Mouse (Mus musculus) gastrocnemius, adult 8-10 months (tissue): ENCODE measurements around the gene Cd164. TPM values are rescaled to one million over a fixed set of nuclear protein-coding genes. Genes with fewer than 3 reads are reported as not detected.

ENCODE experiments used
- DNase-seq, 2 experiments: peaks; one replicate each; pipeline ENCODE4 v3.0.0; 2022; ENCODE audit warnings: low spot score in 2 of 2
- total RNA-seq, 4 experiments: library from RNA; stranded (reverse); gene quantifications; 2 replicates each; pipeline ENCODE4 v1.2.4; 2022

The Cd164 gene
- total RNA-seq = 100 to 1,000 TPM; 129 to 163 (median 141) TPM

DNA sequence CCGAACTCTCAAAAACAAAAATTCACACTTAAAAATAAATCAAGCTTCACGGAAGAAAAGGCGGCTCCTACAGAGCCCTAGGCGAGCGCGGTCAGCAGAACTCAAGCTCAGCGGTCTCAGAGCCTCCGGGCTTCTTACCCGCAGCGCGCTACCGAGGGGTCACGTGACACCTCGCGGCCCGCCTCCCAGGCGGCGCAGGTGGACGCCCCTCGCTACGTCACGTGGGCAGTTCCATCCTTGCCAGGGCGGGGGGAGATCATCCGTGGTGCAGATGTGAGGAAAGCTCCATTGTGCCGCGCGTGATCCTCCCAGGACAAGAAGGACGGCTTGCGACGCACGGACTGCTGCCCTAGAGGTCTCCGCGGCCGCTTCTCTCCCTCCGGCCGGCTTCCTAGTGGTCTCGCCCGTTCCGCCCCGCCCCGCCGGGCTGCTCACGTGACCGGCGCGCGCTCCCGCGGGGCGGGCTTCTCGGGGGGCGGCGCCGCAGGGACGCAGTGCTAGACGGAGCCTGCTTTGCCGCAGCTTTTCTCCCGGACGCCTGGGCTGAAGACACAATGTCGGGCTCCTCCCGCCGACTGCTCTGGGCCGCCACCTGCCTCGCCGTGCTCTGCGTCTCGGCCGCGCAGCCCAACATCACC, at the start of gene Cd164:
Cd164 (plus strand) TSS at position 434 of the 638 bp plus-strand sequence.
- peak; percentile 81 to 87 for DNase-seq

DNA sequence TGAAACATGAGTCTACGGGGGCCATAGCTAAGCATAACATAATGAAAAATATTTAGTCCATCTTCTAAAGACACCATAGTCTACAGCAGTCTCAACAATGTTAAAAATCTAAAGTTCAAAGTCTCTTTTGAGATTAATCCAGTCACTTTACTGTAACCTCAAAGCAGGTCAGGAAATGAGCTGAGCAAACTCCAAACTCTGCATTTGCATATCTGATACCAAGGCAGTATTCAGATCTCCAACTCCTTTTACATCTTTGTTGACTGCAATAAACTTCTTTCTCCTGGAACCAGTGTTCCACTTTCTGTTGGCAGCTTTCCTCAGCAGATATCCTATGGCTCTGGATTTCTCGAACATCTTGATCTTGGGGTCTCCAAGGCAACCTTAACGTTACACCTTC, 48.5 kb upstream of the Cd164 start:
- DNase-seq = no peak

DNA sequence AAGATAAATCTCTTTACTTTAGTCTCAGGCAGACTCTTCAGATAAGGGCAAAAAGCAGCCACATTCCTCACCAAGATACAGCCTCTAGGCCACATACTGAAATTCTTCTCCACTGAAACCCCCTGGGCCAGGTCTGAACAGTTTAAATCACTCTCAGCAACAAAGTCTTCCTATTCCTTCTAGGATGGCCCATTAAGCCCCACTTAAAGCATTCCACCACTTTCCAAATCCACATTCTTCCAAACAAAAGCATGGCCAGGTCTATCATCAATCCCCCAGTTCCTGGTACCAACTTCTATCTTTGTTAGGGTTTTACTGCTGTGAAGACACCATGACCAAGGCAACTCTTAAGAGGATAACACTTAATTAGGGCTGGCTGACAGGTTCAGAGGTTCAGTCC, 46.7 kb upstream of the Cd164 start:
- DNase-seq = no peak

DNA sequence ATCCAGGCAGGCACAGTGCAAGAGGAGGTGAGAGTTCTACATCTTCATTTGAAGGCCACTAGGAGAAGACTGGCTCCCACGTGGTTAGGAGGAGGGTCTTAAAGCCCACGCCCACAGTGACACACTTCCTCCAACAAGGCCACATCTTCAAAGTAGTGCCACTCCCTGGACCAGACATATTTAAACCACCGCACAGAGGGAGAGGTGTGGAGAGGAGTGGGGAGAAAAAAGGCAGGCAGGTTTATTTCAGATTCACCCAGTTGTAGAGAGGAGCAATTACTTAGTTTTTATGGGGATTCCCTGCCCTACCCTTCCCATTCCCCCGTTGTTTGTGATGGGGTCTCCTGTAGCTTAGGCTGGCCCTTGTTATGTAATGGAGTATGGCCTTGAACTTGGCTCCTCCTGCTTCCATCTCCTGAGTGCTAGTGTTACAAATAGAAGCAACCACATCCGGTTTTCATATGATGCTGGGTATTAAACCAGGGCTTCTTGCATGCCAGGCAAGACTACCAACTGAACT, 46.2 kb upstream of the Cd164 start:
- DNase-seq = no peak

DNA sequence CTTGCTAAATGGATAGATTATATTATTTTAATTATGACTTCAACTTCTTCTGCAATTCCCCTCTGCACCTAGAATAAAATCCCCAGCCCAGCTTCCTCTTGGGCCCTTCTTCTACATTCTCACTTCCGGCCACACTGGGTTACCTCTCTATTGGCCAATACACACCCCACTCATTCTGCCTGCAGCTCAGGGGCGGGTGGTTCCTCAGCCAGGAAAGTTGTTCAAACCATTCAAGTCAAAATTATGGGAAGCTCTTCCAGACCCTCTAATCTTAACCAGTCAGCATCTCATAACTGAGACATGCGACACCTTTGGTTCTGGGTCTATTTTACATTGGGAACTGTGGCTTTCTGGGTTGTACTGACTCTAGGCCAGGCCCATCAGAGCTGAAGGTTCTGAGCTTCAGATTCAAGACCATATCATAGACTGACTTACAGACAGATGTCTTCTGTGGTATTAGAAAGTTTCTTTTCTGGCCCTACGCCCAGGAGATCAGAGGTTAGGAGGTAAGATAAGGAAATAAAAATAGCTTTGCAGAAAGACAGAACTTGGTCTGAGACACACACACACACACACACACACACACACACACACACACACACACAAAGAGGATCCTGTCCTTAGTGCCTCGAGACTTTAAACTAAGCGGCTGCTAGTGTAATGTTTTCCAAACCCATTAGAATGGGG, 45.3 kb upstream of the Cd164 start:
- no peak for DNase-seq

DNA sequence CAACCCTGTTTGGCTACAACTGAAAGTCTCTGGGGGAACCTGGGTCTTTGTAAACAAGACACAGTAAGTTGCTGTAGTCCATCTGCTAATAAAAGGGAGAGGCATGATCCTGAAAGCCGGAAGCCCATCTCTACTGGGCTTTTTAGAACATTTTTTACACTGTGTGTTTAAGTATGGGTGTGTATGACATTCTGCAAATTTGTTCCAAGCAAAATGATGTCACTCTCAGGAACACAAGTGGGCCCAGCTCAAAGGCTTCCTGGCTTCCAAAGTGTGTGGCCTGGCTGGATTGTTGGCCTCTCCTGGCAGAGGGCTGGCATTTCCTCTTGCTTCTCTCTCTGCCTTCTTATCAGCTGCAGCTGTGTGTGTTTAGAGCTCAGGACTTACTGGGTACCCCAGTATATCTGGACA, 44.2 kb upstream of the Cd164 start:
- DNase-seq = no peak

DNA sequence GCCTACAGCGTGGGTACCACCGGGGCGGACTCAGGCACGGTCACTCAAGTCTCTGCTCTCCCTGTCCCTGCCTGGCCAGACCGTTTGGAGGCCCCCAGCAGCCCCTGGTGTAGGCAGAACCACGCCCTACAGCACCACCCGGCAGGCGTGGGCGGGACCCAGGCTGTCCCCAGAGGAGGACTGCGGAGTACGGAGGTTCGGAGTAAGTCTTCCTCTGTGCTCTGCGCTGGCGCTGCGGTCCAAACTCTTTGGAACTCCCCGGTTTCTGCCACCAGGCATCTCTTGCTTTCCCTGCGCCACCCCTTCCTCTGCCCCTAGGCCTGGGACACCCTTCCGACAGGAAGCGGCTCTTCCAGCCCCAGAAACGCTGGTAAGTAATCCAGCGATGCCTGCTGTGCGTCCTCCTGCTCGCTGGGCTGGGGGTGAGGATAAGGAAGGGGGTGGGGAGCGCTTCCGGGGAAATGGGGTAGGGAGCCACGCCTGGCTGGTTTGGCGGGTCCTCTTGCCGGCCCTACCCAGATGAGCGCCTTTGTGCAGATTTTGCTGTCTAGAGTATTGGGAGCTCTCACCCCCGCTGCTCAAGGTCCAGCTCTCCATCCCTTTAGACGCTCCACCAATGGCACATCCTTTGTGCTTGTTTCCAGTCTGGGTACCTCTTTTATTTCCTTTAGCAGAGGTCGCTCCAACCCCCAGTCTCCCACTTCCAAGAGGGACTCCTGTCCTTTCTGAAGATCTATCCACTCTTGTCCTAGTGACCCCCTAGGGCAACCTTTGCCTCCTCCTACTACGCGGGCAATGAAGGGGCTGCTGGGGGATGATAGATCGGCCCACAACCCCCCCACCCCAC, 42.8 kb upstream of the Cd164 start, which contains the start of gene Mical1:
Mical1 (plus strand) TSS at position 144 of the 847 bp plus-strand sequence.
- DNase-seq = peak; percentile 50 to 55

DNA sequence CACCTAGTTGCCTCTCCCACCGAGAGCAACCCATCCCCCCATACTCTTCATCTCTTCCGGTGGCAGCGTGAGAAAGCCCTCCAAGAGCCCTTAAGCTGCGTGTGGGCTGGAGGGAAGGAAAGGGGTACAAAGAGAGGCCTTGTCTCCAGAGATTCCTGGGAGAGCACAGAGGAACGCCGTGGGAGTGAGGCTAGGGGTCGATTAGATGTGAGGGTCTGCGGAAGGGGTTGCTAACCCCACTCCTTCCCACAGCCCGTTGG, 42.3 kb upstream of the Cd164 start:
- DNase-seq = no peak

DNA sequence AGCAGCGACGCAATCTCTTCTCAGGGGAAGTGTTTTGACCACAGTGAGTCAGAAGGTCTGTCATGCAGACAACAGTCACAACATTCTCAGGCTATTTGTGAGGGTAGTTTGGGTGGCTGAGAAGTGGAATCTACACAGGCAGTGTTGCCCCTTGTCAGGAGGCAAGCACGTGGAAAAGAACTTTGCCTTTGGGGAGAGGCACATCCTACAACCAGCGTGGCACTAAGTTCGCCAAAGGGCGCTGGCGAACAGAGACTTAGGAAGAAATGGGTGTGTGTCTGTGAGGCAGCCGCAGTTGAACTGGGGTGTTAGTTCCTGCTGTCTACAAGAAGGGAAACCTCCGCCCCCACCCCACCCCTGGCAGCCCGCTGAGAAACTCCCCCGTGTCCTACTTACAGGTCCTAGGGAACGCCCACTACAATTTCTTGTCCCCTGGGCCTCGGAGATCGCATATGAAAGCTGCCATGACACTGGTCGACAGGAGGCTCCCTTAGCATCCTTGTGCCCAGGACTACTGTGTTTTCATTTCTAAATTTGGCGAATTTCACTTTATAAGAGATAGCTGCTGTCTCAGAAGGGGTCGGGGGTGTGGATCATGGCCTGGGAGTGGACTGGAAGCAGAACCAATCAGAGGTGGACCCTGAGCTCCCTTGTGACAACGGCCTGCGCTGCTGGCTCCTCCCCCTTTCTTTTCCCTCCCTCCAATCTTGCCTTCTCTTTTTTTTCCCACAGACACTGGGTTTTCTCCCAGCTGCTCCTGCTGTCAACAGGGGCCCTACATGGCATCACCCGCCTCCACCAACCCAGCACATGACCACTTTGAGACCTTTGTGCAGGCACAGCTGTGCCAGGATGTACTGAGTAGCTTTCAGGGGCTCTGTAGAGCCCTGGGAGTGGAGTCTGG, 41.7 kb upstream of the Cd164 start:
- peak; percentile 65 to 73 for DNase-seq

DNA sequence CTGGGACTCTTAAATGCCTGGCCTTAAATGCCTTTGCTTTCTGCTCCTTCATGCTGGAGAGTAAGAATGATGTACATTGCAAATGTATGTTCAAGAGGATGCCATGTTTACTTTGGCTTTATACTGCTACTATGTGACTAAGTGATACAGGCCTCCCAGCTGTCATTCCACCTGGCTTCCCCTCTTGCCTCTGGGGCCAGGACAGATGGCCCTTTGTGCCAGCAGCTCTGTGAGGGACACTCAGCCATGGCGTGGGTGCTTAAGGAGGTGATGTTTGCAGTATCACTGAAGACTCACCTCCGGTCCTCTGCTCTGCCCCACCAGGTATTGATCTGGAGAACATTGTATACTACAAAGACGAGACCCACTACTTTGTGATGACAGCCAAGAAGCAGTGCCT, 39.3 kb upstream of the Cd164 start:
- no peak for DNase-seq

DNA sequence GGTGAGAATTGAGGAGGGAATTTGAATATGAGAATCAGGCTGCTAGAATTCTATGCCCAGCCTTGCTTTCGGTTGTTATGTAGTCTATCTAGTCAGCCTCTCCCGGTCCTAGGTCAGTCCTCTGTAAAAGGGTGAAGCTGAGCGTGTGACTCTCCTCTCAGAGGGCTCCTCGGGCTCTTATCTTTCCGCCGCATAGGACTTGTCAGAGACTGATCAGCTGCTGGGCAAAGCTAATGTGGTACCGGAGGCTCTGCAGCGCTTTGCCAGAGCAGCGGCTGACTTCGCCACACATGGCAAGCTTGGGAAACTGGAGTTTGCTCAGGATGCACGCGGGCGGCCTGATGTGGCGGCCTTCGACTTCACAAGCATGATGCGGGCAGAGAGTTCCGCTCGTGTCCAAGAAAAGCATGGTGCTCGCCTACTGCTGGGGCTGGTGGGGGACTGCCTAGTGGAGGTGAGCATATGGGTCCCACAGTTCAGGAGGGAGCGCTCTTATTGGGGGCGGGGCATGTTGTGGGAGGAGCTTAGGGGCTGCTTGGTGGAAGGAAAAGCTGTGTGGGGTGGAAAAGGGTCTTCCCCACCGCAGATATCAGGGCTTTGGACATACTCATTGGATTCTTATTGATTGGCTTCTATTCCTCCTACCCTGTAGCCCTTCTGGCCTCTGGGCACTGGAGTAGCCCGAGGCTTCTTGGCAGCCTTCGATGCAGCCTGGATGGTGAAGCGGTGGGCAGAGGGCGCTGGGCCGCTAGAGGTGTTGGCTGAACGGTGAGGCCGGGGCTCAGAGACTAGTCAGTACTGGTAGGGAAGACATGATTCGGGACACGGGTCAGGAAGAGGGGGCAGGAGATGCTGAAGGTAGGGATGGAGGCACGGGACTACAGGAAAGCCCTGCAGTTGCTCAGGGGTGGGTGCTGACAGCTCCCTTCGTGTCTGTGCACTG, 38.0 kb upstream of the Cd164 start:
- no peak for DNase-seq

DNA sequence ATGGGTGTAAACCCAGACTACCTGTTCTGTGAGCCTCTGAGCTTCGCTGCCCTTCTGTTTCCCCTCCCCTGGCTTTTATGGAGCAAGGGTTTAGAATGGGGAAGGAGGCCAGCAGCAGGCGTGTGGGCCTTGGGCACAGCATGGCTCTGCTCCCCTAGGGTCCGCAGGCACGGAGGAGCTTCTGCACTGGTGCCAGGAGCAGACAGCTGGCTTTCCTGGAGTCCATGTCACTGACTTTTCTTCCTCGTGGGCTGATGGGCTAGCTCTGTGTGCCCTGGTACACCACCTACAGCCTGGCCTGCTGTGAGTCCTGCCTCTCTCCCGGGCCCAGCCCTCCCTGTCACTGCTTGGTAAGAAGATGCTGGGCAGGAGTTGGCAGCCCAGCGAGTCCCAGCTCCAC, 36.8 kb upstream of the Cd164 start:
- DNase-seq = no peak

DNA sequence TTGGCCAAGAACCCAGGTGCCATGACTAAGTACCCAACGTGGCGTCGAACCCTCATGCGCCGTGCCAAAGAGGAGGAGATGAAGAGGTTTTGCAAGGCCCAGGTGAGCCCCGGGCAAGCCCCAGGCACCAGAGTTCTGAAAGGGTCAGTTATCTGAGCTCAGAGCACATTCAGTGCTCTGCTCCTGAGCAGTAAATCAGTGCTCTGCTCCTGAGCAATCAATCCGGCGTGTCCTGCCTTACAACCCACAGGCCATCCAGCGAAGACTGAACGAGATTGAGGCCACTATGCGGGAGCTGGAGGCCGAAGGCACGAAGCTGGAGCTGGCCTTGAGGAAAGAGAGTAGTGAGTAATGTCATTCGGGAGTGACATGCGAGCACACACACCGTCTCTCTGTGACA, 33.4 kb upstream of the Cd164 start:
- no peak for DNase-seq

DNA sequence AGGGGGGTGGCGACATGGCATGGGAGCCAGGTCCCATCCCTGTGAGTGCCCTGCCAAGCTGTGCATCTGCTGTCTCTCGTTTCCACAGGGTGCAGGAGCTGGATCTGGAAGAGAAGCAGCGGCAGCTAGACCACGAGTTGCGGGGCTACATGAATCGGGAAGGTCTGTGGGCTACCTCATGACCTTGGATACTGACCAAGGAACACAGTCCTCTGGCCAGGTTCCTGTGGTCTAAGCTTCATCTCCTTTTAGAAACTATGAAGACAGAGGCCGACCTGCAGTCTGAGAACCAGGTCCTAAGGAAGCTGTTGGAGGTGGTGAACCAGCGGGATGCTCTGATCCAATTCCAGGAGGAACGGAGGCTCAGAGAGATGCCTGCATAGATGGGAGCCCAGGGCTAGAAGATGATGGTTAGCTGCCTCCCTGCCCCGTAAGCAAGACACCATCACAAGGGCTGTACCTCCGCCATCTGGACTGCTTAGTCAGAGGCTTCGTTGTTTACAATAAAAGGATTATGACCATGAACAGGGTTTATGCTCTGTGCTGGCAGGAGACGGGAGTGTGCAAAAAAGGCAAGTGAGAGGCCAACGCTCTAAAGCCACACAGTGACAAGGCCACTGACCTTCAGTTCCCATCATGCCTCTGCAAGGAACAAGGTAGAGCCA, 32.6 kb upstream of the Cd164 start:
- DNase-seq = no peak

DNA sequence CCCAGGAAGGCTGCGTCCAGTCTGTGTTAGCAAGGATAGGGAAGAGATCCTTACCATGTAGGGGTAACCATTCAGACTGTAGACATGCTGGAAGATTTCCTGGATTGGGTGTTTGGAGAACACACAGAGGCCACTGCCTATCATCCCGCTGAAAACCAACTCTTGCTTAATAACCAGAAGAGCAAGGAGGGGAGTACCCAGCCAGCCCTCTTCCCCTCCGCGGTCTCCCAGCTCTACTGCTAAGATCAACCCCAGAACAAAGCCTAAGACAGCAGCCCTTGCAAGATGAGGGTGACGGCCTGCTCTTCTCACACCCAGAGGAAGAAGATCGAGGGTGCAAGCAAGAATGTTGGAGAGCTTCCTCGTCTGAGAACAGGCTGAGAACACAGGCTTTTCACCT, 30.3 kb upstream of the Cd164 start:
- DNase-seq = no peak

DNA sequence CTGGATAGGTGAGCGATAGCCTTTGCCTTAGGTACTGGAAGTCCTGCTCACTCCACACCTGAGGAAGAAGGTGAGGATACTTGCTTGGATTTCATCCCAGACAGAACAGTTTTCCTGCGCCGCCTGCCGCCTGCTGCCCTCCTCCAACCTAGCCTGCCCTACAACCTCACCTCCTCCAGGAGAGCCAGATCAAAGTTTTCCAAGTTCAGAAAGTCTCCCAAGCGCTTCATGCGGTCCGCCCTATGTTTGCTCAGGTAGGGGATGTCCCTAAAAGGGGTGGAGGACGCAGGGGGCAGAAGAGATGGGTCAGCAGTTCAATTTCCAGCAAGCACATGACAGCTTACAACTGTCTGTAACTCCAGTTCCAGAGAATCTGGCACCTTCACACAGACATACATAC, 29.9 kb upstream of the Cd164 start:
- DNase-seq = no peak

DNA sequence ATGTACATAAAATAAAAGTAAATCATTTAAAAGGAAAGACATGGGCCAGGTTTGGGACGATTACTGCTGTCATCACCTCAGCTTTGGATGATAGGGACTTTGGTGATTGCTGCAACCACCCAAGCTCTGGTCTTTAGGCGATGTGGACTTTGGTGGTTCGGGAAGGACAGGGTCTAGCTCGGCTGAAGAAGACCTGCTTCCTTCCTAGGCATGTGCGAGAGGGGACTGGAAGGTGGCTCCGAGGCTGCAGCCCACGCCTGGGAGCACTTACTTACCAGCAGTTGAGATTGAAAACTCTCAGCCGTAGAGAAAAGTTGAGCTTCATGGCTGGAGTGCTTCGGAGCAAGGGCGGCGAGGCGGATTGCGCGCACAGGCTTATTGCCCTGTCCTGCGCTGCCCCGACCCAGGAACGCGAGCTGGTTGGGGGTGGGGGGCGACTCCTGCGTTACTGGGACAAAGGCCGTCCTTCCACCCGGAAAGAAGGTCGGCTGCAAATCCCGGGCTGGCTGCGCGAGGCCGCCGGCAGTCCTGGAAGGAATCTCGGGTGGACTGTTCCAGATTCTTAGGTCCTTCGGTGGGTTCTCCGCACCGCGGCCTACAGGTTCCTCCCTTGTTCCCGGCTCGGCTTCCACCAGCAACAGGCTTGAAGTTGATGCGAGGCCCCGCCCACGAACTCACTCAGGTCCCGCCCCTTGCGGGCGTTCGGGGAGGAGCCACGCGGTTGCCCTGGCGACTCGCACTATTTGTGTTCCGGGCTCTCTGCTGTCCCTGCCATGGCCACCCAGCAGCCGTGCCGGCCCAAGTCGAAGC, 29.3 kb upstream of the Cd164 start, which contains the start of the genes Smpd2 and Ppil6:
Smpd2 (minus strand) TSS at position 662 of the 810 bp plus-strand sequence.
Ppil6 (plus strand) TSS at position 732 of the 810 bp plus-strand sequence.
- DNase-seq = peak; percentile 94

DNA sequence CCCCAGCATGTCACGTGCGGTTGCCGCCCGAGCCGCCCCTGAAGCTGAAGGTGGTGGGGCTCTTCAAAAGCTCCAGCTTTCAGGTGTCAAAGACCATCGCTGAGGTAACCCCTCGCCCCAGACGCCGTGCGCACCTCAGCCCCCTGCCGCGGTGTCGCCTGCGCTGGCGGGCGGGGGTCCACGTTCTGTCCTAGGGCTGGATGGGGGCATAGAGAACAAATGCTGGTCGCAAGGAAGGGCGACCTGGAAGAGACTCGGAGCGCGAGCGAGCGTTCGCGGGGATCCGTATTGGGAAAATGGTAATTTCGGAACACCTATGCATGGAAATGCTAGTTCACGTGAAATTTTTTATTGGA, 28.7 kb upstream of the Cd164 start:
- no peak for DNase-seq

DNA sequence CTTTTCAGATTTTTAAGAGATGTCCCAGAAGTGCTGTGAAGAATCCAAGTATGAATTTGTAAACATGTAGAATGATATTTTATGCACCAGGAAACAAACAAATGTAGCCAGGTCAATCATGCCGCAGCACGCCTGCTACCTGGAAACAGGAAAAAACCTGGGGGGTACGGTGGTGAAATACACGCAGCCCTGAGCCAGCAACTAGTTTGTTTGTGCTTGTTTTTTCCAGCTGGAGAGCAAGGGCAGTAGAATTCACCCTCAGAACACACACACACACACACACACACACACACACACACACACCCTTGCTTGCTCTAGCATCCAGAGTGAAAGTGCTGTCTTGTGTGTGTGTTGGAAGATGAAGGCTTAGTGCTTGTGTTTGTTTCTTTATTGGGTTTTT, 28.1 kb upstream of the Cd164 start:
- DNase-seq = no peak
